Mouse (Mus musculus) CH12F3 (cell line): Measurements from ENCODE around the gene Tbx10.
"Not testable (repeated sequence)": the region's sequence is repeated elsewhere in the genome, so short reads cannot be mapped to it uniquely, and the experiment has no call there.

Experiments used
- in situ Hi-C: fragments of 300-500 bp; cut with MboI; formaldehyde crosslinking; loops from 2 replicates; pipeline ENCODE4 v1.14.3; 2020; ENCODE audit warnings: low sequenced_read_pairs

Gene Tbx10

GRCm38 (mm10) chr19:3974608-3975007 lies 17.9 kb upstream of the Tbx10 start:
- in situ Hi-C loops, result not testable (repeated sequence)

GRCm38 (mm10) chr19:3975866-3976265 lies 16.7 kb upstream of the Tbx10 start:
- in situ Hi-C loops, result no loop called here

- in situ Hi-C loops, result no loop called here
These were observed 12.2 kb upstream of the Tbx10 start for GRCm38 (mm10) chr19:3980309-3980708.

- in situ Hi-C loops, result no loop called here
These were observed 11.6 kb upstream of the Tbx10 start for GRCm38 (mm10) chr19:3980917-3981316.

- in situ Hi-C loops, result no loop called here
These were observed 8.9 kb upstream of the Tbx10 start for GRCm38 (mm10) chr19:3983527-3984200.

GRCm38 (mm10) chr19:3985261-3985681 lies 7.3 kb upstream of the Tbx10 start:
- in situ Hi-C loops, result no loop called here

GRCm38 (mm10) chr19:3986334-3986733 lies 6.2 kb upstream of the Tbx10 start, which contains the start of gene Acy3:
TSS of gene Acy3 (plus strand) at chr19:3986570.
- in situ Hi-C loops, result no loop called here

- in situ Hi-C loops, result no loop called here
These were observed 4.5 kb upstream of the Tbx10 start for GRCm38 (mm10) chr19:3988066-3988465.

GRCm38 (mm10) chr19:3988750-3989149 lies 3.8 kb upstream of the Tbx10 start:
- in situ Hi-C loops, result no loop called here

- in situ Hi-C loops, result no loop called here
These were observed 1.7 kb upstream of the Tbx10 start for GRCm38 (mm10) chr19:3990804-3991203.

GRCm38 (mm10) chr19:3991562-3991961 lies 990 bp upstream of the Tbx10 start:
- in situ Hi-C loops, result no loop called here

- in situ Hi-C loops, result no loop called here
These were observed 586 bp upstream of the Tbx10 start for GRCm38 (mm10) chr19:3991966-3992365.

GRCm38 (mm10) chr19:3994932-3995331 lies 2.4 kb downstream of the Tbx10 start:
- in situ Hi-C loops, result no loop called here

GRCm38 (mm10) chr19:3995505-3995904 lies 3.0 kb downstream of the Tbx10 start:
- in situ Hi-C loops, result no loop called here

GRCm38 (mm10) chr19:3996106-3996505 lies 3.6 kb downstream of the Tbx10 start:
- in situ Hi-C loops, result no loop called here

- in situ Hi-C loops, result no loop called here
These were observed 4.2 kb downstream of the Tbx10 start for GRCm38 (mm10) chr19:3996747-3997146.

GRCm38 (mm10) chr19:3997231-3997630 lies 4.7 kb downstream of the Tbx10 start:
- in situ Hi-C loops, result no loop called here

GRCm38 (mm10) chr19:3998335-3998734 lies 5.8 kb downstream of the Tbx10 start:
- in situ Hi-C loops, result no loop called here

GRCm38 (mm10) chr19:3999121-3999730 lies 6.7 kb downstream of the Tbx10 start:
- in situ Hi-C loops, result no loop called here

GRCm38 (mm10) chr19:4000119-4000900 lies 7.8 kb downstream of the Tbx10 start, which contains the start of the genes Nudt8 and Gm49405:
TSS of gene Nudt8 (plus strand) at chr19:4000580.
TSS of gene Gm49405 (plus strand) at chr19:4000626.
- in situ Hi-C loops, result no loop called here

- in situ Hi-C loops, result no loop called here
These were observed 8.5 kb downstream of the Tbx10 start for GRCm38 (mm10) chr19:4000949-4001525.
